Mouse (Mus musculus) right cerebral cortex, postnatal 10 days (tissue): Measurements from ENCODE around the gene Ankrd23.
A peak's percentile ranks its signal among the peaks of the same experiment; 100 is the strongest.

Source experiments
- DNase-seq, 2 experiments: peaks; one replicate each; pipeline ENCODE4 v3.0.0; 2021; ENCODE audit warnings: low spot score in 2 of 2

The Ankrd23 gene

DNA sequence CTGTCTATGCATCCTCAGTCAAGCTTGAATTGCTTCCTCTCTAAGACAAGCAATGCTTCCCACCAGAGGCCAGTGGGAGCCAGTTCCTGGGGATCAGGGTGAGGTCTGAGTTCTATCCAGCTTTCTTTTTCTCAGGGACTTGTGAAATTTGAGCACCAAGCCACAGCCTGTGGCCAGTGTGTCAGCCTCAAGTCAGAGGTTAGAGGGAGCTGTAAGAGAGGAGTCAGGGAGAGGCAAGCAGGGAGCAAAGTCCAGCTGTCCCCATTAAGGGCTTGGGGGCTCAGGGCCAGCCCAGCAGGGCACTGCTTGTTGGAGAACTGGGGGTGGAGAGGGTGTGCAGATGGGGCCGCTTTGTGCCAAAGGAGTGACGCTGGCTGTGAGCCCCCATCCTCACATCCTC, 26.5 kb upstream of the Ankrd23 start:
- DNase-seq, result no peak

DNA sequence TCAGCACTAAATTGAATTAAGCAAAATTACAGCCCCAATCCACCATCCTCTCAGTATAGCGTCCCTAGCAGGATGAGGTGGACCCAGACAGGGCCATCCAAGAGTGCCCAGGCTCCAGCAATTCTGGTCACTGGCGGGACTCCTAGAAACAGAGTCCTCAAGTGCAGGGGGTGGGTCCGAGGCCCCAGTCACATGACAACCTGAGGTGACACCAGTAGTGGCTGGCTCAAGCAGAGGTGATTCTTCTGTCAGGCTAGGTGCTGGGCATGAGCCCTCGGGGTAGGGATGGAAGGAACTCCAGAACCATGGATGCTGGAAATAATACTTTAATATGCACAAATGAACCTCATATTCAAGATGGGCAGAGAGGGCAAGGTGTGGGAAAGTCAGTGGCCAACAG, 25.7 kb upstream of the Ankrd23 start:
- no peak for DNase-seq

DNA sequence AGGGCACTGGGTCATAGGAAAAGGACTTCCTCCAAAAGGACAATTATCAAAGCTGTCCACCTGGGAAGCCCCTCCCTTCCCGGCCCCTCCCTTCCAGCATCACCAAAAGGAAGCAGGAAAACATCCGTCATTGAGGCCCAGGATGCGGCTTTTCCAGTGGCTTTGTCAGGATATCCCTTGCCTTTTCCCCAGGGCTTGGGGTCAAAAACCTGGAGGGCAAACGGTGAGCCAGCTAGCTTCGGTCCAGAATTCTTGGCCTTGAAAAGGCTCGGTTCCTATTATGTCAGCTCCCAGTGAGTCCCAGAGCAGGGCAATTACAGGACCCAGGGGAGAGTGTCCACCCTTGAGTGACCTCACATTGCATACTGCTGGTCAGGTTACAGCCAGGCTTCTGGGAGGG, 24.2 kb upstream of the Ankrd23 start:
- no peak for DNase-seq

DNA sequence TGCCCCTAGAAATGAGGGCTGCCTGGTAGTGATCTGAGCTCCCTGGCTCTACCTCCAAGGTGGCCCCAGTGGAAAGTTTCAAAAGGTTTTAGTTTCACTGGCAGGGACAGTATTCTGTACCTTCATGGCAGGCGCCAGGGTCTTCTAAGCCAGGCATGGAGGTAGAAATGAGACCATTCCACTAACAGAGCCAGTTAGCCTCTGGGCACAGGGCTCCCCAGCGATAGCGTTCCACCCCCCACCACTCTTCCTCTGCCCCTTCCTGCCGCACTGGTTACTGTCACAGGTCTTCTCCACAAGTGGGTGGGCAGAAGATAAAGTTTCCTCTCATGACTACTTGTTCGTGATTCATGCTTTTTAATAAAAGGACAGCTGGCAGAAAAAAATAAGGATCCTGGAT, 23.2 kb upstream of the Ankrd23 start:
- no peak for DNase-seq

DNA sequence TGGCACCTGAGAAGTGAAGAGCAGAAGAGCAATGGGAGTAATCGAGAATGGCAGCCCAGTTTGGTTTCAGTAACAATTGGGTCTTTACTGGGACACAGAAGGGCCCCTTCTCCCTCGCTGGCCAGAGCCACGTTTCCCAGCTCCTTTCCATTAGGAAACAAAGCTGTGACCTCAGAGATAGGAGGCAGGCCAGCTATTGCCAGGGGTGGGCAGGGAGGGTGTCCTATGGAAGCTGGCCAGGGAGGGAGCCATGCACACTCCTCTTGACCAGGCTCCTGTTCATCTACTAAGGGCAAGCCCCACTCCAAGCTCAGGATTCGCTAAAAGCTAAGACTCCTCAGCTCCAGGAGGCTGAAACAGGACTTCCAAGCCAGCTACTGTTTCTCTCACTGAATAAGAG, 22.6 kb upstream of the Ankrd23 start:
- DNase-seq, result no peak

DNA sequence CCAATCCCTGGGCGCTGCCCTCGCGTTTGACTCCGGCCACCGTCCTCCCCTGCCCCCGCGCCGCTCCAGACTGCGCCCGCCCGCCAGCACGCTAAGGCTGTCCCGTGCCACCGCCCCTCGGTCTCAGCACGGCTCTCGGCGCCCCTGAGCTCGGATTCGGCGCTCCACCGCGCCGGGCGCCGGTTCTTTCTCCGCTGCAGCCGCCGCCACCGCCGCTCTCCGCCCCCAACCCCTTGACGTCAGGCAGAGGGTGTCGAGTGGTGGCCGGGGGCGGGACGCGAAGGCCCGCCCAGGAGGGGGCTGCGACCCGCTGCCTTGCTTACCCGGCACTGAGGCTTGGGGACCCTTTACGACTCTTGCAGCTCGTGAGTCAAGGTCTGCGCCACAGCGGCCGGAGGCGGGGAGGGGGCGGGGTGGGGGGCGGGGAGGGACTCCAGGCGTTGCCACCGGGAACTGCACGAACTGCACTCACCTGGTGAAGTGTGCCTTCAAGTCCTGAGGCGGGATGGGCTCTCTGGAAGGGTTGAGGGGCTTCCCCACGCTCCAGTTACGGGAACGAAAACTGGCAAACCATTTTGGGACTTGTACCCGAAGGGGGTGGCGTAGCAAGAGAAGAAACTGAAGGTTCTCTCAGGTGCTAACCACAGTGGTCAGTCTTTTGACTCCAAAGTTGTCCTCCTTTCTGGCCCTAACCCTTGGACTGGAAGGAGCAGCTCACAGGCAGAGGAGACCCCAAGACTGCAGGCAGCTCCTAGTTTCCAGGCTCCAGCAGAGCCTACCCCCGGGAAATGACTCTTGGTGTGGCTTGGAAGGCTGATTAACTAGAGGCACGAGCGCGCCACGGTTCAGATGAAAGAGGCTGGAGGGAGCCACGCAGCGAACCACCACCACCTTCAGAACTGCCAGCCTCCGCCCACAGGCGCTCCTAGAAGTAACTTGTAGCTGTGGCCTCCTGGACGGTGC, 21.6 kb upstream of the Ankrd23 start, which contains the start of gene Sema4c:
Gene Sema4c (minus strand): TSS at position 319 of the 963 bp plus-strand sequence.
- DNase-seq, result peak; percentile 85 to 87

DNA sequence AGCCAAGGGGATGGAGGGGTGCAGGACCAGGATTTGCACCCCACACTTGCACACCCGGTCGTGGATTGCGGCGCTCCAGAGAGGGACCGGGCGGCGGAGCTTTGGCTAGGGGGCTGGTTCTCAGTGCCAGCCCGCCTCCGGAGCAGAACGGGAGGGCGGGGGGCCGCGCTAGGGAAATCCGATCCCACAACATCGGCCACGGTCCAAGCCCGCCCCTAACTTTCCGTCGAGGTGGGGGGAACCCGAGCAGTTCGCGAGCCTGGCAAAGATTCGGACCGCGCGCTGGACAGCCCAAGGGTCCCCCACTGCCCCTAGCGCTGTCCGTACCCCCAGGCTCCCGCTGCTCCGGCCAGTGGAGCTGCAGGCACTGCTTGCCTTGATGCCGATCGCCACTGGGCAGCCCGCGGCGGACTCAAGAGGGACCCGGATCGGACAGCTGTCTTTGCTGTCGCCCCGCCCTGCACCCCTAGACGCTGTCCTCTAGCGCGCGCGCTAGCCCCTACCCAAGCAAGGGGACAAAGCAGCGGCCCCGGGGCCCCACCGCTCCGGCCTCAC, 20.9 kb upstream of the Ankrd23 start:
- peak; percentile 86 to 87 for DNase-seq

DNA sequence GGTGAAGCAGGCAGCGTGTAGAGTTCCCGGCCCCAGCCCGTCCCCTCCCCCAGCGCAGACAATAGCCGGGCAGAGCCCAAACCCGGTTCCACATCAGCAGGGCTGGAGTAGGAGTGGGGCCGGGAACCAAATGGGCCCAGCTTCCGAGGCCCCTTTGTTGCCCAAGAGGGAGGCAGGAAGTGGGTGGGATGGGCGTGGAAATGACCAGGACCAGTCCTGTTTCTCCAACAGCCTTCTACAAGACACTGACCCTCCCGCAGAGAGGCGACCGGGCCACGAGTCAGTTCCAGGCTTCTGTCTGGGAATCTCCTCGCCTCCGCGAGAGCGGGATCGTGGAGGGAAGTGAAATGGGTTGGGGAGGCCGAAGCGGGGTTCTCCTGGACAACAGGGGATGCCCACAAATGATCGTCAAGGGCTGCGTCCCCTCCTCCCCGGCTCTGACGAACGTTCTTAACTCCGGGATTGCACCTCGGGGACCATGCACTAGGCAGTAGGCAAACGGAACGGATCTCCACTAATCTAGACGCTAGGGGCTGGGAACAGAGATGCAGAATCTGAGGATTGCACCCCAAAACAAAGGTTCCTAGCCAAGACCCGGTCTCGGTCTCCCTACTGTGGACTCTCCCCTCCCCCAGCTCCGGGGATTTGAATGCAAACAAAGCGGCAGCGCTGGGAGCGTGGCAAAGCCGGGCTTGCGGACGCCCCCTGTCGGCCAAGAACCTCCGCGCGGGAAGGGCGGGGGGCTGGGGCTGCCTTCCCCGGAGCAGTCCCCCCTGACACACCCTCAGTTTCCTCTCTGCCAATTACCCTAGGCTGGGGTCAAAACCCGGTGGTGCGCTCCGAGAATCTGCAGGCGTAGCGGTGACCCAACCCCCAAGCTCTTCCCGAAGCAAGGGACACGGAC, 20.1 kb upstream of the Ankrd23 start:
- peak; percentile 94 to 96 for DNase-seq

DNA sequence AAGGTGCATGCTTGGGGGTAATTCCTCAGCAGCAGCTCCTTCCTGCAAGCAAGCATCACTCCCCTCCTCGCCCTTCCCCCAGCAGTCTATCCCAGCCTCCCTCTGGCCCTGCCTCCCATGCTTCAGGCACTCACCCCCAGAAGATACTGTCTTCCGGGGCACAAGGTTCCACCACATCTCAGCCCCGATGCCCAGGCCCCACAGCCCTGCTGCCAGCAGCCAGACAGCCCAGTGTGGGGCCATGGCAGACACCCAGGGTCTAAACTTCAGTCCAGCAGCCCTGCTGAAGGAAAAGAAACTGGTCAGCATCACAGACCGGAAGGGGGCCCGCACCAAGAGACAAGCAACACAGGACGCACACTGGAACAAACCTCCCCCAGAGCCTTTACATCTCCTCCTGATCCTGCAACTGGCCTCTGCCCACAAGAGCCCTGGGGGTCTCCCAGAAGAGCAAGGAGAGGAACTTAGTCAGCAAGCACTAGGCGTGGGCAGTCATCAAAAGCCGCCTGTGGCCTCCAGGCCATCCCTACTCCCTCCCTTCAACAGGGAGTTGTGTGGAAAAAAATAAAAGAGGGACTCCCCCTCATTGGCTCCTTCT, 19.2 kb upstream of the Ankrd23 start:
- DNase-seq, result peak in 1 of 2 experiments; percentile 61

DNA sequence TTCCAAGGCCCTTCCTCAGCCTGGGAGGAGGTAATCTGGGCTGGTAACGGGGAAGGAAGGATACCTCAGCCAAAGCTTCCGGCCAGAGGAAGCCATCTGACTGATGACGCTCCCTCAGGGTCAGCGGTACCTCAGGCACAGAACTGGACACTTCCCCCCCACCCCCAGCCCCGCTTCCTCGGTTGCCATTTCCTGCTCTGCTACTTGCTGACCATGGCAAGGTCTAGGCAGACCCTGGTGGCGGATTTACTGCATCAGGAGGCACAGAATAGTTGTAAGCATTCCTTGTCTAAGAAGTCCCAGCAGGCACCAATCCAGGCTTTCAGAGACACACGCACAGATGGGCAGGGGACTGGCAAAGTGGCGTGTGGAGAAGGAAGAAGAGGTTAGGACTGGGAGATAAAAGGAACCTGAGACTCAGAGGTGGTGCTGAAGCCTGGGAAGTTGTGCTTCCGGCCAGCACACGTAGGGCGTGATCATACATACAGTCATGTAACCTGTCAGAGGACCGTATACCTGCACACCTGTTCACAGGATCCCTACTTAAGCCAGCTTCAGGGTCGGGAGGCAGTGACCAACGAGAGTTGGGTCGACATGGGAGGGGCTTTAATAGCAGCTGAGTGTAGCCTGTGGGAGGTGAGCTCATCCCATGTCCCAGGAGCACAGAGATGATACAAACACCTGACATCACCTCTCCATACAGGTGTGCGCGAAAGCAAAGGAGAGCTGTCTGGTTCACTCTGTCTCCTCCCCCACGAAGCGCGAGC, 18.1 kb upstream of the Ankrd23 start:
- DNase-seq, result no peak

DNA sequence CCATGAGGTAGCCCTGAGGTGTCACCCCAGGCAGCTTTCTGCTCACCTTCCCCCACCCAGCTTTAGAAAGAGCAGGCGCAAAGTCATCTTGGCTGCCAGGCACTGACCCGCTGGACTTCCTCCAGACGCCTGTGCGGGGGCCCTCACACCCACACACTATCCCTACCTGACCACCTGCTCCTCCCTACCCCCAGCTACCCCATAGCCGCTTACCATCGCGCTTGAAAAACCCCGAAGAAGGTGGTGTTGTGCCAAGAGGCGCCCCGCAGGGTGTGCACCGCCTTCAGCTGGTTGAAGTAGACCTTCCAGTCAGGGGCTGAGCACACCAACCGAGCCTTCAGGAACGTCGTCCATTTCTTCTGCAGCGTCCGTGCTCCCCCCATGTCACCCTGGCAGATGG, 15.8 kb upstream of the Ankrd23 start:
- no peak for DNase-seq

DNA sequence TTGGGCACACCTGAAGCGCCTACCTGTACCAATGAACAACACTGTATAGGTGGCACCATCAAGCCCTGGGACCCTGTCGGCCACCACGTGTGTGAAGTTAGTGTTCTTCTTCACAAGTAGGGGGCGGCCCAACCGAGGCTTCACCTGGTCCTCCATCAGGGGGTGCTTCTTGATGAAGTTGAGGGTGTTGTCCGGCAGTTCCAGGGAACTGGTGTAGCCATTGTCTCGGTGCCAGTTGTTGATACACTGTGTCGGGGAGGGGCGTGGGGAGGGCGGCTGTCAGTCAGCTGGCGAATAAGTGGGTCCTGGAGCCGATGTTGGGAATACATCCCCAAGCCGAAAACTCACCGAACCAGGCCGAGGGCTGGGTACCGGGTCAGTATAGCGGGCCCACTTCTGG, 15.2 kb upstream of the Ankrd23 start:
- no peak for DNase-seq

DNA sequence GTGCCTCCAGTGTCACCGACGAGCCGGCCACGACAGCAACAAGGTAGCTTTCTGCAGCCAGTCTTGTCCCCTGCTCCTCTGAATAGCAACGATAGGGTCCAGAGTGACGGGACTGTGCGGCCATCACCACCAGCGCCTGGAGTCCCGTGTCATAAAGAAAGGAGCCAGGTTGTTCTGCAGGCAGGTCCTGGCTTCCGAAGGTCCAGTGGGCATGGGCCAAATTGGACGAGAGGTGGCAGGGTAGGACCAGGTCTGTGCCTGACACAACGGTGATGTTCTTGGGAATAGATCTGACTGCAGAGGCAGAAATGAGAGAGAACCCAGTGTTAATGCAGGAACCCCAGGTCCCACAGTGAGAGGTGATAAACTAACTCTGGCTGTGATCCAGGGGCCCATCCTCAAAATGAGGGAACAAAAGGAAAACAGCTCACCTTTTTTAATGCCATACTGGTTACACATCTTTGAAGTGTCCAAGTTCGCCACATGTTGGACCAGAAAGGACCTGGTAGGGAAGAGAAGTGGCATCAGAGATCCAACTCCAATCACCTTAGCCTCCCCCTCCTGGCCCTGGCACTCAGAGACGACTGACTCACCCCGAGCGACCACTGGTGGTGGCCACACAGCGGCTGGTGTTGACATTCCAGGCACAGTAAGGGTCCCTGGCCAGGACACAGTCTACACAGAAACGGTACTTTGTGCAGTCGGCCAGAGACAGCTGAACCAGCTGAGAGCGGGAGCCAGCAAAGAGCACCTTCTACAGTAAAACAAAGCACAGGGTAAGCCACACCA, 13.6 kb upstream of the Ankrd23 start:
- DNase-seq, result no peak

DNA sequence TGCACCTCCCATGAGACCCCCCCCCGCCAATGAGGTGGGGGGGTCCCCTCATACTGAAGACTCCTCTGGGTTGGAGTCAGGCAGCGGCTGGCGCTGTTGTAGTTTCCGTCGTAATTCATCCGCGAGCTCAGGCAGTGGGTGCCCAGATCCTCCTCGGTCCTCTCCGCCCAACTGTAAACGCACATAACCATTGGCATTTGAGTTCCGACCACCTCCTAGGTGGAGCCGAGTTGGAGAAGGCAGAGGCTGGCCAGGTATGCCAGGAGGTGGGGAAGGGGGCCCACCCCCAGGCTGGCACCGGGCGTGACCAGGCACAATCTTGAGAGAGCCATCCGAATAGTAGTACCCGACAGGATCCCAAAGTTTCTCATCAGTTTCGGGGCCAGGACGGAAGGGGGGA, 12.8 kb upstream of the Ankrd23 start:
- DNase-seq, result no peak

DNA sequence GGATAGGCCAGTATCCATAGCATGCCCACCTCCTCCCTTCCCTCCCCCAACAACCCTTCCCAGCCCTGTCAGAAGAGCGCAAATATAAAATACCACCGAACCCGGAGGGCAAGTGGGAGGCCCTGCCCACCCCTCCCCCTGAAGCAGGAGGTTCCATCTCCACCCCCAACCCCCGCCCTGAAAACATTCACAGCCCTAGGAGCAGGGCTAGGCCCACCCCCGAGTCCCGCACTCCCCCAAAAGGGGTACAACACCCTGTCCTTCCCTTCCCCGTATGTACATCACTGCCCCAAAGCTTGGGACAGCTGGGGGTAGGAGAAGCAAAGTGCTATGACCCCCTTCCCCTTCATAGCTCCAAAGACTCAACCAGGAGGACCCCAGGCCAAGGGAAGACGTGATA, 12.1 kb upstream of the Ankrd23 start:
- no peak for DNase-seq

DNA sequence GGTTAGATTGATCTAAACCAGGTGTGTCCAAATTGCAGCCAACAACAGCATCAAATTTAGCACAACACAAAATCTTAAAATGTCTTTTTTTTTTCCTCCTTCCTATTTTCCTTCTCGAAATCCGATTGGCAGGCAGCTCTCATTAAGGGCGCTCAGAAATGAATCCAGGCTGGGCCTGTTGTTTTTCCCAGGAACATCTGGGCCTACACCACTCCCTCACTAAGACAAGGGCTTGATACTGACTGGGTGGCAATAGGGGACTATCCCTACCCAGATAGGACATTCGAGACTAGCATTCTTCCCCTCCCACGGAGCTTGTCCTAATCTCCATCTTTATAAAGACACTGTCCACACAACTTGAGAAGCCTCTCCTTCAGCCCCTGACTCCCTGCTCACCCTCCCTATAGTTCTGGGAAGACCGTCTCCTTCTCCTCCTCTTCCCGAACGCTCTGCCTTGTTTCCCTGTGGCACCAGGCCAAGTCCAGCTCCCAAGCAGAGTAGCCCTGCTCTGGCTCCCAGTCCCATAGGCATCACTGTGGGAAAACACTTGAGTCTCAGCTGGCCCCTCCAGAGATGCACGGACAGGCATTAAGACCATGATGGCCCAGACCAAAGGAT, 11.4 kb upstream of the Ankrd23 start:
- peak in 1 of 2 experiments; percentile 75 for DNase-seq

DNA sequence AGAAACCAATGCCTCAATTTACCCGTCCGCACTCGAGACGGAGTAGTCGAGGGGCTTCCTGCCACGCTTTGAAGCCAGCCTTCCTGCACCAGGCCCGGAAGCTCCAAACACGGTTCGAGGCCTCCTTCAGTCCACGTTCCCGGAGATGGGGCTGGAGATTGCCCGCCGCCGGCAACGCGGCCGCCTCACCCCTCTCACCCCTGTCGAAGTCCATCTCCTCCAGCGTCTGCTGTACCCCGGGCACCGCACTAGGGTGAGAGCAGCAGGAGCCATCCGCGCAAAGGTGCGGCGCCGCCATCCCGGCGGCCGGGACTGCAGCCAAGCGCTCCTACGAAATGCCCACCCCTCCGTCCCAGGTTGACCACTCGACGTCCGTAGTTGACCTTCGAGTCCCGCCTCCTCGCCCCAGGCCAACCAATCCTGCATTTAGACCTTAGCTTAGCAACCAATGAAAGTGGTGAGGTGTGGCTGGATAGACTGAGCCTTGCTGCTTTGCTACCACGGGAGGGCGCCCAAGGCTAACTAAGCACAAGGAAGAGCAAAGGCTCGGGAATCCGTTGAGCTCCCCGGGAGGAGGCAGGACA, 10.3 kb upstream of the Ankrd23 start, which contains the start of gene Ankrd39:
Gene Ankrd39 (minus strand): TSS at position 558 of the 584 bp plus-strand sequence.
- DNase-seq, result peak; percentile 99

DNA sequence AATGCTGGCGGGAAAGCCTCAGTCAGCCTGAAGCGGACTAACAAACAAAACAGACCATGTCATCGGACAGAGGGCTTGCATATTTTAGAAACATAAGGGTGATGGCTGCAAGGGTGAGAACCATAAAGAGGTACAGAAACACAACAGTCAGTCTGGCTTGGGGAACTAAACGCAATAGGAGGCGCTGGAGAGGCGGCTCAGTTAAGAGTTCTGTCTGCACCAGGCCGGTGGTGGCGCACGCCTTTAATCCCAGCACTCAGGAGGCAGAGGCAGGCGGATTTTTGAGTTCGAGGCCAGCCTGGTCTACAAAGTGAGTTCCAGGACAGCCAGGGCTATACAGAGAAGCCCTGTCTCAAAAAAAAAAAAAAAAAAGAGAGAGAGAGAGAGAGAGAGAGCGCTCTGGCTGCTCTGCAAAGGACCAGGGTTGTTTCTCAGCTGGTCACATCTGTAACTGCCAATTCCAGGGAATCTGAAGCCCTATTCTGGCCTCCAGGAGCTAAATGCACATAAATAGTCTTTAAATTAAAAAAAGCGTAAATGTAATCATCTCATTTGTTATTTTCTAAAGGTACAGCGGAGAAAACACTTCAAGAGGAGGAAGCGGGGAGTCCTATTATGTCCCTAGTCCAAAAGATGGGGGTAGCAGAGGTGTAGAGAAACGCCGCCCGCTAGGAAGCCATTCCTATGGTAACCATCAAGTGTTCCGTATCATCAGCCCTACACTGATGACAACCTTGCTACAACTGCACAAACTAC, 9.3 kb upstream of the Ankrd23 start:
- DNase-seq, result no peak

DNA sequence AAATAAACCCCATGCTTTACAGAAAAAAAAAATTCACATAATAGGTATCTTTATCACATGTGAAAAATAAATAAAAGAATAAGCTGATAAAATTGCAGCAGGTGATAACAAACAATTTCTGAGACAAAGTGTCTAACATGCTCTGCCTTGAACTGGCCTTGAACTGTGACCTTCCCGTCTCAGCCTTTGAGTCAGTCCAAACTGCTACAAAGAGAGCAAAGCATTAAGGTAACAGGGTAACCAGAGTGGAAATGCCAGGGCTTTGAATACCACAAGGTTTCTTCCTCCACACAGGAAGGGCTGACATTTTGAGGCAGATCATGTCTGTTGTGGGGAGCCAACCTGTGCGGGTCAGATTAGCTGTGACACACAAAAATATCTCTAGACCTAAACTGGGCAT, 8.7 kb upstream of the Ankrd23 start:
- DNase-seq, result no peak
